Mouse (Mus musculus) embryonic facial prominence, embryonic 14.5 days (tissue): ENCODE measurements around the gene Gm13199. TPM values are rescaled to one million over a fixed set of nuclear protein-coding genes. Genes with fewer than 3 reads are reported as not detected.

Experiments used
- ATAC-seq: fragments of 200-750 bp; cut with Nextera tagmentation; 2 replicates; pipeline ENCODE4 v1.8.0; 2017; ENCODE audit warnings: low read depth, moderate number of reproducible peaks, moderate TSS enrichment
- DNase-seq: peaks from one replicate; pipeline ENCODE4 v3.0.0-alpha.2; 2015; ENCODE audit warnings: low spot score
- H3K27ac ChIP-seq: fragments of 300-500 bp; sonication (generic); replicated peaks from 2 replicates; pipeline ENCODE4 v1.5.1; 2014; ENCODE audit warnings: low read depth, mild to moderate bottlenecking, low read length, moderate library complexity
- H3K27me3 ChIP-seq: fragments of 300-500 bp; sonication (generic); replicated peaks from 2 replicates; pipeline ENCODE4 v1.6.1; 2014; ENCODE audit warnings: low read length; ENCODE audit not compliant: control insufficient read depth, insufficient read depth
- H3K36me3 ChIP-seq: fragments of 300-500 bp; sonication (generic); 2 replicates; pipeline ENCODE4 v1.6.1; 2014; ENCODE audit warnings: low read length, mixed read lengths; ENCODE audit not compliant: control insufficient read depth, insufficient read depth
- H3K4me1 ChIP-seq: fragments of 300-500 bp; sonication (generic); 2 replicates; pipeline ENCODE4 v1.6.1; 2014; ENCODE audit warnings: antibody characterized with exemption, low read length; ENCODE audit not compliant: control insufficient read depth, insufficient read depth
- H3K4me2 ChIP-seq: fragments of 300-500 bp; sonication (generic); 2 replicates; pipeline ENCODE4 v1.6.1; 2014; ENCODE audit warnings: low read depth, mild to moderate bottlenecking, low read length, moderate library complexity, mixed read lengths
- H3K4me3 ChIP-seq: fragments of 300-500 bp; sonication (generic); 2 replicates; pipeline ENCODE4 v1.5.1; 2014; ENCODE audit warnings: low read depth, mild to moderate bottlenecking, low read length
- H3K9ac ChIP-seq: fragments of 300-500 bp; sonication (generic); 2 replicates; pipeline ENCODE4 v1.6.1; 2014; ENCODE audit warnings: low read depth, mild to moderate bottlenecking, low read length, moderate library complexity, mixed read lengths
- H3K9me3 ChIP-seq: fragments of 300-500 bp; sonication (generic); 2 replicates; pipeline ENCODE4 v1.6.1; 2016; ENCODE audit warnings: low read length; ENCODE audit not compliant: control insufficient read depth
- WGBS: fragments of 180-500 bp; shearing (Covaris S2); extraction: QIAGEN DNeasy Blood & Tissue Kit; methylation state at CpG from one replicate; pipeline ENCODE4 v1.1.7; 2014; 5-methylcytosine and 5-hydroxymethylcytosine counted together
- polyA plus RNA-seq: library from polyadenylated mRNA; unstranded; fragments of >200 nt; fragmentation: Nextera tagmentation; extraction: Ambion mirVana; gene quantifications from 2 replicates; pipeline ENCODE4 v1.2.1, GENCODE M21; 2014

Gm13199 gene
- polyA plus RNA-seq: 1.1 and 1.5 TPM in 2 replicates

GRCm38 (mm10) chr2:5862834-5863233 lies at the start of gene Gm13199:
Gm13199 (minus strand) TSS chr2:5862934.
- Histone ChIP-seq H3K4me3 (no peak within 1 kb of the TSS), H3K4me1 (no peaks in the 10 kb centered on the region), H3K9me3 (no peaks in the 10 kb centered on the region), H3K36me3 (peaks cover 76% of the 10 kb centered on the region), H3K4me2 (no peak within 1 kb of the TSS), H3K27me3 (no peaks in the 10 kb centered on the region), H3K9ac (no peak within 1 kb of the TSS), H3K27ac (no peak within 1 kb of the TSS)
- WGBS: 94% methylated on average over 3 of the region's 3 CpGs
- no peak for ATAC-seq
- DNase-seq: no peak

GRCm38 (mm10) chr2:5911282-5911965 lies 48.7 kb upstream of the Gm13199 start:
- 53% methylated on average over 16 of the region's 16 CpGs for WGBS
- no peaks in the 10 kb centered on the region for H3K27me3 ChIP-seq
- ATAC-seq (no peak), DNase-seq (peak; percentile 75)
- H3K4me3 ChIP-seq: no peak overlapping the region
- no peak overlapping the region for H3K4me2 ChIP-seq
- no peaks in the 10 kb centered on the region for H3K9me3 ChIP-seq
- no peaks in the 10 kb centered on the region for H3K4me1 ChIP-seq
- H3K9ac ChIP-seq: no peak overlapping the region
- H3K36me3 ChIP-seq: peaks cover 12% of the 10 kb centered on the region; the same call in 1 of the 2 replicates
- no peak overlapping the region for H3K27ac ChIP-seq

GRCm38 (mm10) chr2:5906625-5907024 lies 43.9 kb upstream of the Gm13199 start:
- no peaks in the 10 kb centered on the region for H3K4me1 ChIP-seq
- H3K9me3 ChIP-seq: no peaks in the 10 kb centered on the region
- H3K4me3 ChIP-seq: no peak overlapping the region
- ATAC-seq: no peak
- no peak overlapping the region for H3K27ac ChIP-seq
- H3K36me3 ChIP-seq: 0 out of 2 replicates have a peak, but pooled peaks cover 15% of the 10 kb centered on the region
- WGBS: 56% methylated on average over 3 of the region's 3 CpGs
- no peaks in the 10 kb centered on the region for H3K27me3 ChIP-seq
- peak; percentile 39 for DNase-seq
- no peak overlapping the region for H3K9ac ChIP-seq
- no peak overlapping the region for H3K4me2 ChIP-seq

- Histone ChIP-seq H3K4me2 (no peak overlapping the region), H3K36me3 (0 out of 2 replicates have a peak, but pooled peaks cover 16% of the 10 kb centered on the region), H3K9ac (no peak overlapping the region), H3K27me3 (no peaks in the 10 kb centered on the region), H3K4me1 (no peaks in the 10 kb centered on the region), H3K4me3 (no peak overlapping the region), H3K9me3 (no peaks in the 10 kb centered on the region), H3K27ac (no peak overlapping the region)
- WGBS: 26% methylated on average over 5 of the region's 5 CpGs
- ATAC-seq (no peak), DNase-seq (peak; percentile 68)
These were observed 43.4 kb upstream of the Gm13199 start for GRCm38 (mm10) chr2:5906092-5906491.

DNA sequence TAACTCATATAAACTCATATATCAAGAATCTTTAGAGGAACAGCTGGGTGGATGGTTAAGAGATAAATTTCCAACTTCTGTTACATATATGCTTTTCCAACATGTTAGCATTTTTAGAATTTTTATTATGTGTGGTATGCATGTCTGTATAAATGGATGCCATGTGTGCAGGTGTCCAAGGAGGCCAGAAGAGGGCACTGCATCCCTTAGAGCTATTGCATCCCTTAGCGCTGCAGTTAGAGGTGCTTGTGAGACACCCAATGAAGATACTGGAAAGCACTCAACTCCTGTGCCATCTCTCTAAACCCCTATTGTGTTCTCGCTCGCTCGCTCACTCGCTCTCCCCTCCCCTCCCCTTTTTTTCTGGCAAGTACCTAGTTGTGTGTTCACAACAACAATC lies 37.4 kb upstream of the Gm13199 start:
- Histone ChIP-seq H3K27me3 (no peaks in the 10 kb centered on the region), H3K9me3 (no peaks in the 10 kb centered on the region), H3K9ac (no peak overlapping the region), H3K4me1 (no peaks in the 10 kb centered on the region), H3K4me2 (no peak overlapping the region), H3K4me3 (no peak overlapping the region), H3K36me3 (peaks cover 15% of the 10 kb centered on the region), H3K27ac (no peak overlapping the region)
- DNase-seq (peak; percentile 45), ATAC-seq (no peak)
- 57% methylated on average over 5 of the region's 5 CpGs for WGBS

DNA sequence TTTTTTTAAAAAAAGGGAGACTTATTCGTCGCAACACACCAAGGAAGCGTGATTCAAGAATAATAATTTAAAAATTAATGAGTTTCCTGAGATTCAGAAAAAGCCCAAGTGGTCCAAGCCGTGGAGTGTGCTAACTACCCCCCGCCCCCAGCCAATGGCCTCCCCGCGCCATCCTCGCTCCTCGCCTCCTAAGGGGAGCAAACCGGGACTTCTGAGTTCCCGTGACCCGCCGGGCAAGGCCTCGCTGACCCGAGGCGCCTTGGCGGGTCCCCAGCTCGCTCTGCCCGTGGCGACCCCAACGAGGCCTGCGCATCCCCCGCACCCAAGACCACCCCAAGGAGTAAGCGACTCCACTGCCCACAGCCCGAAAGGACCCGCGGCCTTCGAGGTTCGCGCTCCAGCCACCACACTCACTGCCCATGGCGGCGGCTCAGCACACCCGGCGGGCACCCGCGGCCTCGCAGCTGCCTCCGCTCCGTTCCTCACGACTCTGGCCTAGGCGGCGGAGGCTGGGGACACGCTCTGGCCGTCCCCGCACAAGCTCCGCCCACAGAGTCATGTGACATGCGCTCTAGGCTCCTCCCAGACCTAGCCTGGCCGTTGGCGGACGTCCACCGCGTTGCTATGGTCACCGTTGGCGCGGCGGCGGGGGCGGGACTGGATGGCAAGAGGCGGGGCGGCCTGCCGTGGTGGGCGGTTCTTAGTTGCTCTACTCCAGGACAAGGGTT lies 32.3 kb upstream of the Gm13199 start, which contains the start of gene Sec61a2:
TSS of gene Sec61a2 (minus strand) at position 590 of the 728 bp plus-strand sequence.
- no peaks in the 10 kb centered on the region for H3K27me3 ChIP-seq
- peak; percentile 97 for ATAC-seq
- H3K4me2 ChIP-seq: peak within 1 kb of the TSS; percentile 64
- peak within 1 kb of the TSS; percentile 94 for H3K4me3 ChIP-seq
- H3K36me3 ChIP-seq: peaks cover 21% of the 10 kb centered on the region
- peak within 1 kb of the TSS; percentile 93 for H3K9ac ChIP-seq
- peaks cover 4% of the 10 kb centered on the region for H3K4me1 ChIP-seq
- WGBS: under 1% methylated on average over 44 of the region's 62 CpGs
- no peaks in the 10 kb centered on the region for H3K9me3 ChIP-seq
- H3K27ac ChIP-seq: peak within 1 kb of the TSS; percentile 85
- DNase-seq: peak; percentile 98

DNA sequence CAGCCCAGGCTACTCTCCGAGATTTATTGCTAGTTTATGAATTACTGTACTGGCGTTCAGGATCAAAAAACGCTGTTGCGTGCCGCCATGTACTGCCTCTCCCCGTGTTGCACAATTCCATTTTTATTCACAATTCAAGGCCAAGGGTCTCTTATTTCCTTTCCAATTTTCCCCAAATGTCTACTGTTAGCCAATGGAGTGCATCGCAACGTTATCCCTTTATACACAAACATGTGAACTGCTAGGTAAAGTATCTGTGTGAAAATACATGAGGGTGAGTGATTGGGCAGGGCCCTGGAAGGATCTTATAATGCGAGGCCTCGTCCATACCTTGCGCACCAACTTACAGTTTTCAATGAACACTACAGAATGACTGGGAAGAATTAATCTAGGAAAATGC lies 31.6 kb upstream of the Gm13199 start:
- DNase-seq (peak; percentile 12), ATAC-seq (0 out of 2 replicates have a peak, but pooled peaks have one; percentile 12)
- H3K4me3 ChIP-seq: peak overlapping the region; percentile 94
- H3K4me2 ChIP-seq: peak overlapping the region; percentile 64
- H3K27ac ChIP-seq: peak overlapping the region; percentile 85; the same call in 1 of the 2 replicates
- H3K27me3 ChIP-seq: no peaks in the 10 kb centered on the region
- no peaks in the 10 kb centered on the region for H3K9me3 ChIP-seq
- H3K36me3 ChIP-seq: peaks cover 28% of the 10 kb centered on the region
- 34% methylated on average over 11 of the region's 11 CpGs for WGBS
- H3K4me1 ChIP-seq: peaks cover 4% of the 10 kb centered on the region
- peak overlapping the region; percentile 93 for H3K9ac ChIP-seq

DNA sequence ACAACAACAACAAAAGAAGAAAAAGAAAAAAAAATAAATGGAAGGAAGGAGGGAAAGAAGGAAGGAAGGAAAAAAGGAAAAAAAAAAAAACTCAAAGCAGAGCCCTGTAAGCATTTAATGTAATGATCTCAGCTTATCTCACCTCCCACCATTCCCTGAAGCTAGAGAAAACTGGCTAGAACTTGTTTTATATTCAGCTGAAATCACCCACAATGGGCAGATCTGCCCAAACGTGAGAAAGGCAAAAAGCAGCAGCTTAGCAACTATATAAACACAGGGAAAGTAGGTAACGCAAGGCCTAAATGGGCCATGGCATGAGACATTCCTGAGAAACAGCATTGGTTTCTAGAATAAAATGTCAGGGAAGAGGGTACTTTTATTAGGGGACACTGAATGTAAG lies 26.7 kb upstream of the Gm13199 start:
- WGBS: 64% methylated on average over 2 of the region's 2 CpGs
- peaks cover 4% of the 10 kb centered on the region for H3K4me1 ChIP-seq

More for the DNA sequence above, 26.7 kb upstream of the Gm13199 start:
- ATAC-seq (no peak), DNase-seq (peak; percentile 8)
- H3K9me3 ChIP-seq: no peaks in the 10 kb centered on the region
- H3K27me3 ChIP-seq: no peaks in the 10 kb centered on the region
- H3K4me2 ChIP-seq: no peak overlapping the region
- no peak overlapping the region for H3K9ac ChIP-seq
- H3K36me3 ChIP-seq: peaks cover 60% of the 10 kb centered on the region
- no peak overlapping the region for H3K27ac ChIP-seq
- no peak overlapping the region for H3K4me3 ChIP-seq
